Mouse (Mus musculus): ENCODE data around the gene Nup107.

Gene Nup107

GRCm38 (mm10) chr10:117777103-117777470, 15.4 kb downstream of the Nup107 start:
- DNase-seq: no peak

GRCm38 (mm10) chr10:117776281-117777102, 16.0 kb downstream of the Nup107 start:
- DNase-seq: no peak

GRCm38 (mm10) chr10:117775401-117776144, 16.9 kb downstream of the Nup107 start:
- no peak for DNase-seq

GRCm38 (mm10) chr10:117774817-117775120, 17.7 kb downstream of the Nup107 start:
- DNase-seq: no peak

DNA sequence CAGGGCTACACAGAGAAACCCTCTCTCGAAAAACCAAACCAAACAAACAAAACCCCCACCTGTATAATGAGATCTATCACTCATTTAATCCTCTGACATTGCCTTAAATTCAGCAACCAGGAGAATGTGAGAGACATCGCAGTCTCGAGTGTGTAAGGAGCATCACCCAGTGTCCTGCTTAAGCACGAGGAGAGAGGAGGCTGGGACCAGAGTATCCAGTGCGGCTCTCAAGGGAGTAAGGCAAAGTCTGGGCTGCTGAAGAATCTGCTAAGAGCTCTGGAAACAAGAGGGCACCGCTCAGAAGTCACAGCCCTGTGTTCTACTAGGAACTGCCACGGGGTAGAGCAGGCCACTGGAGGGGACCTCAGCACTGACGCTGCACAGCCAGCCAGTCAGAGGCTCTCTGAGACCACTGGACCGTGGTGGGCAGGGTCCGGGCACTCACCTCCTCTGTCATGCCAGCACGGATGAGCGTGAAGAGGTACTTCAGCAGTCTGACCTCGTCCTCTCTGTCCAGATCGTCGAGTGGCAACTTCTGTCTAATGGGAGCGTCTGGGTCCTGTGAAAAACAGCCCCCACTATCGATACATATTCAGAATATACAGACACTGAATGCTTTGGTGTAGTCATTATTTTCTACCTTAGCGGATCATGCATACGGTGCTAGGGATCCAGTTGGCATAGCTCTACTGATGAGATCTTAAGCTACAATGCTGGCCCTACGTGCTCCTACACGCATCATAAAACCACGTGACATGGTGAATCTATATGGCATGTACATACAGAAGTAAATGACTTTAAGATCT, 18.3 kb downstream of the Nup107 start:
- no peak for DNase-seq

DNA sequence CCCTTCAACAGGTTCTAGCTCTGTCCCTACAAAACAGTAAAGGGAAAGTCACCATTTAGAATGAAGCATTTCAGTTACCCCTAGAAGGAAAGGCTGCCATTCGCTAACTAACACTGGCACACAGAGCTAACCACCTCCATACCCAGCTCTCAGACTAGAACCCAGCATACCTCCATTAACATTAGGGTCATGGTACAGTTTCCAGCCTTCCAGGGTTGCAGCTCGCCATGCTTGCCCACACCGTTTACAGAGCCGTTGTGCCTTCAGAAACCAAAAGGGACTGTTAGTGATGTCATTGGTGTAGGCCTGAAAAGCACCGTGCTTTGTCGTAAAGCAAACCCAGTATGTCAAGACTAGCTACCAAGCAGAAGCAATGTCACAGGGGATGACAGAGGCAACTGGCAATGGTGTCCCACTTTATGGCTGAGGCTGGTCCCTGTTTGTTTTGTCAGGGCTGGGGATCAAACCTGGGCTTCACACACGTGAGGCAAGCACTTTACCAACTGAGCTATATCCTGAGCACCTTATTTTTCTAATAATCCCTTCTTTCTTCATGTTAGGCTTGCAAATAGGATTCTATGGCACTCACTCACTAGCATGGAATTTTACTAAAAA, 19.3 kb downstream of the Nup107 start:
- DNase-seq: no peak

GRCm38 (mm10) chr10:117772364-117773105, 20.0 kb downstream of the Nup107 start:
- no peak for DNase-seq

DNA sequence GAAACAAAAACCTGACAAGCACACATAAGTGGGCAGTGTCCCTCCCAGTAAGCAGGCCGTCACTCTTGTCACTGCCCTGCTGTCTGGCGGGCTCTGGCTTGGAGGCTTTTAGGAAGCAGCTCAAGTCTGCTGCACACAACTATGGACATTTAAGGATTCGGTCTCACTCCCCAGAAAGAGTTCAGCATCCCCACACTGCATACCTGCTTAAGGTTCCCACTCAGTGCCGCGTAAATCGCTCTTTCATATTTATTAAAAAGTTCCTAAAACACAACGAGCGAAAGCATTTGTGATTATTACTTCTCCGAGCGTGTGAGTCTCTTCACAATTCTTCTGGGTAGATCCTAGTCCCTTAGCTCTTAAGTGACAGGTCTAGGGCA, 21.4 kb downstream of the Nup107 start:
- DNase-seq: no peak

DNA sequence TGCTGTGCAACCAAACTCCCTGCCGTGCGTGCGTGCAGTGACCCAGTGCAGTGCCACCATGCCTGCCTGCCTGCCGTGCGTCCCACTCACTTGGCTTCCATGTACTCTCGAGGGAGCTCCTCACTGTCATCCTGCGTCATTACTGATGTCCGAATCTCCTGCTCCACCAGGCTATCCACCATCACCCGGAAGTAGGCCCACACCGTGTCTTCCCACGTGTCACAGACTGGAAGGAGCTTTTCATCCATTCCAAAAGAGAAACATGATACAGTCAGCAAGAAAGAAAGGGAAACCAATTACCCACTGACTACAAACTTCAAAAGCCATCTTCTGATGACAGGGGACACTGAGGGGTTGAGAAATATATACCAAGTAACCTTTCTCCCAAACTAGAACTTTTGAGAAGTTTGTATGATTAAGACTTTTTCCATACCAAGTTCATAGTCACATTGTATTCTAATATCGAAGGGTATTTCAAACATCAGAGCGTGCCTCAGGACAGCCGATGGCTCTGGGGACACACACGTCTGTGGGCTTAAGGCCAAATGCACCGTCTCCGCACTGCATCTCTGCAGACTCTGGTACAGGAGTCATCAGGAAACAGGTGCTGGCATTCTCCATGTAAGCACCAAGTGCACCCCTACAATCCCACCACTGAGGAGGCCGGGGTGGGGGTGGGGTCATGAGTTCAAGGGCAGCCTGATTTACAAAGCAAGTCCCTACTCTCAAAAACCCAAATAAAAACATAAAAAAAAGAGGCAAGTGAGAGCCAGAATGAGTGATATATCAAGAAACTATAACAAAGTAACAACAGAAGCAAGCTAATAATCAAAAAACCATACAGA, 22.0 kb downstream of the Nup107 start:
- DNase-seq: no peak

DNA sequence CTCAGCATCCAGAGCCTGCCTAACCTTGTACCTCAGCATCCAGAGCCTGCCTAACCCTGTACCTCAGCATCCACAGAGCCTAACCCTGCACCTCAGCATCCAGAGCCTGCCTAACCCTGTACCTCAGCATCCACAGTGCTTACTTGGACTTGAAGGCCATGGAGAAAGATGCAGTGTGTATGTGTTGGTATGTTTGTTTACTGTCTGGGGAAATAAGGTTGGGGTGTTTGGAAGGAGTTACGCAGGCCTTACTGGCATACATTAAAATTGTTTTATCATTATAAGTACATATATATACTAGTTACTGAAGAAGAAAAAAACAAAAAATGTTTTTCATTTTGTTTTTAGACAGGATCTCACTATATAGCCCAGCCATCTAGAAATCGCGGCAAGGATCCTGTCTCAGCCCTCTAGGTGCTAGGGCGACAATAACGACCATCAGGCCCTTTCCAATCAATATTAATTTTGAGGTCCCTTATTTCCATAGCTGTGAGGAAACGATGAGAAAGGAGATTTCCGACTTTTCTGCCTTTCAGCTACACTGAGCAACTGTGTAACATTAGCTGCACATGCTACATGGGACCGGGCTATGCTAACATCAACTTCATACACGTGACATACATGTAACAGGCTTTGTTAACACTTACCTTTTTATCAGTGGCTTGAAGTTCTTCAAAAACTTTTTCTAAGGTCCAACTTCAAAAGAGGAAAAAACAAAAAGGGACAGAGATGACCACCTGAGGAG, 22.8 kb downstream of the Nup107 start:
- DNase-seq: no peak

DNA sequence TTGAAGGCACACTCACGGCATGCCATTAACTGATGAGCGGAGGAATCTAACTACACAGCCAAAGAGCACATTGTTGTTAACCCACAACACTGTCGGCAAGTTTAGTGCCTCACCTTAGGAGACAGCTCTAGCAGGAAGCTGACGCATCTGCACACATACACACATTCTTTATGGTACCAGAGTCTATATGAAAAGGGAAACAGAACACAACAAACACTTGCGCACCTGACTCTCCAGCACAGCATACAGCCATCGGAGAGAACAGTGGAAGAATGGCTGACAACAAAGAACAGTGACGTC, 24.4 kb downstream of the Nup107 start:
- no peak for DNase-seq

- no peak for DNase-seq
These were observed 25.0 kb downstream of the Nup107 start for GRCm38 (mm10) chr10:117767286-117768140.

- no peak for DNase-seq
These were observed 25.7 kb downstream of the Nup107 start for GRCm38 (mm10) chr10:117766896-117767160.

DNA sequence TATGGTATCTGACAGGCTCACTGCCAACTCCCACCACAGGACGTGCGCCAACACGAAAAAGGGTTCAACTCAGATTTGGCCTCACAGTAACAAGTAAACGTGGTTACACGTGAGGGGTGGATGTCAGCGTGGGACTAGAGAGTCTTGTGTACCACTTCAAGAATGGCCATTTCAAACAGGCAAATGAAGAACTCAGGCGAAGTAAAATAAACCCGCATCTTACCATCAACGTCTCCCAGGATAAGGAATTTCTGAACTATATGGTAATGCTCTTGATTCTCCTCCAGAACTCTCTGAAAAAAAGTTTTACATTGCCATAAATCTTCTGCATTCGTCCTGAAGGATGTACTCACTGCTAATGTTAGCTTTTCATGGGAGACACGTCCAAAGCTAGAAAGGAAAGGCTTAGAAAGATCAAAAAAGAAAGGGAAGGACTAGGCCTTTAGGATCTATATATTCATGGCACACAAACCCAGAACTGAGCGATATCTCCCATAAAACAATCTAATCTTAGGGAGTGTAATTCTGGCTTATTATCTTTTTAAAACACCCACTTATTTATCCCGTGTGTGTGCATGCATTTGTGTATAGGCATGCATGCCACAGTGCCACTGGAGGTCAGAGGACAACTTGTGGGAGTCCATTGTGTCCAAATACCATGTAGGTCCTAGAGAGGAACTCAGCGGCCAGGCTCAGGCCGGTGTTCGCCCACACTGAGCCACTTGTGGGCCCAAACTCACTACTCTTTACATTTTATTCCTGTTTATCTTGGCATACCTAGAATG, 26.2 kb downstream of the Nup107 start:
- no peak for DNase-seq

GRCm38 (mm10) chr10:117765116-117765894, 27.2 kb downstream of the Nup107 start:
- DNase-seq: no peak

- no peak for DNase-seq
These were observed 27.9 kb downstream of the Nup107 start for GRCm38 (mm10) chr10:117764598-117764997.

DNA sequence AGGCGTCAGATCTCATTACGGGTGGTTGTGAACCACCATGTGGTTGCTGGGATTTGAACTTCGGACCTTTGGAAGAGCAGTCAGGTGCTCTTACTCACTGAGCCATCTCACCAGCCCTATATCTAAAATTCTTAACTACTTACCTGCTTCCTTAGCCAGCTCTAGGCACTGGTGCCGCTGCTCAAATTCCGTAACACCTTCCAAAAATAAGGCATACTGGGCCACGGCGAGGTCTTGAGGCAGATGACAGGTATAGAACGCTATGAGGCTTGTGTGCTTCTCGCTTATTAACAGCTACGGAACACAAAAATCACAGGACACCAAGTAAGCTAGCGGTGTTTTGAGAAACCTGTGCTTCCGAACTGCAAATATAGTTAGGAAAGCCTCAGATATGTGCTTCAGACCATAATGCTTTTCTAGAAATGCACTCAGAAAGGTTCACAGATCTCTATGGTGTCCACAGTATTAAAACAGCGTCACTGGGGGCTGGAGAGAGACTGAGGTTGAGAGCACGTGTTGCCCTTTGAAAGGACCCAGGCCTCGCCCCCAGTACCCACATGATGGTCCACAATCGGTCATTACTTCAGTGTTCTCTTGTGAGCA, 28.8 kb downstream of the Nup107 start:
- no peak for DNase-seq

GRCm38 (mm10) chr10:117762966-117763365, 29.5 kb downstream of the Nup107 start:
- DNase-seq: no peak
